Mouse (Mus musculus): ENCODE results near the gene Tecpr1.
A peak's percentile ranks its signal among the peaks of the same experiment; 100 is the strongest.

The Tecpr1 gene

GRCm38 (mm10) chr5:144182542-144183247, 40.7 kb downstream of the Tecpr1 start:
- no peak for ATAC-seq (ENCODE audit: insufficient number of reproducible peaks, low FRiP score, low TSS enrichment)

GRCm38 (mm10) chr5:144181249-144181648, 42.2 kb downstream of the Tecpr1 start:
- ATAC-seq (ENCODE audit: insufficient number of reproducible peaks, low FRiP score, low TSS enrichment) = no peak

- no peak for ATAC-seq (ENCODE audit: insufficient number of reproducible peaks, low FRiP score, low TSS enrichment)
These were observed 45.2 kb downstream of the Tecpr1 start for GRCm38 (mm10) chr5:144178216-144178615.

GRCm38 (mm10) chr5:144173648-144174047, 49.8 kb downstream of the Tecpr1 start:
- ATAC-seq (ENCODE audit: insufficient number of reproducible peaks, low FRiP score, low TSS enrichment) = no peak

- ATAC-seq (ENCODE audit: insufficient number of reproducible peaks, low FRiP score, low TSS enrichment) = no peak
These were observed 54.0 kb downstream of the Tecpr1 start for GRCm38 (mm10) chr5:144169275-144169975.

- ATAC-seq (ENCODE audit: insufficient number of reproducible peaks, low FRiP score, low TSS enrichment) = no peak
These were observed 57.7 kb downstream of the Tecpr1 start for GRCm38 (mm10) chr5:144165756-144166155.

GRCm38 (mm10) chr5:144162813-144163517, 60.5 kb downstream of the Tecpr1 start:
- peak; percentile 58; the same call in 1 of the 2 replicates for ATAC-seq (ENCODE audit: insufficient number of reproducible peaks, low FRiP score, low TSS enrichment)

- no peak for ATAC-seq (ENCODE audit: insufficient number of reproducible peaks, low FRiP score, low TSS enrichment)
These were observed 61.2 kb downstream of the Tecpr1 start for GRCm38 (mm10) chr5:144162080-144162812.

- ATAC-seq (ENCODE audit: insufficient number of reproducible peaks, low FRiP score, low TSS enrichment) = no peak
These were observed 64.3 kb downstream of the Tecpr1 start for GRCm38 (mm10) chr5:144159137-144159536.

GRCm38 (mm10) chr5:144158604-144159003, 64.8 kb downstream of the Tecpr1 start:
- ATAC-seq (ENCODE audit: insufficient number of reproducible peaks, low FRiP score, low TSS enrichment) = no peak

- no peak for ATAC-seq (ENCODE audit: insufficient number of reproducible peaks, low FRiP score, low TSS enrichment)
These were observed 68.9 kb downstream of the Tecpr1 start for GRCm38 (mm10) chr5:144154528-144154927.

GRCm38 (mm10) chr5:144151270-144151669, 72.1 kb downstream of the Tecpr1 start:
- ATAC-seq (ENCODE audit: insufficient number of reproducible peaks, low FRiP score, low TSS enrichment) = no peak

- ATAC-seq (ENCODE audit: insufficient number of reproducible peaks, low FRiP score, low TSS enrichment) = no peak
These were observed 73.9 kb downstream of the Tecpr1 start for GRCm38 (mm10) chr5:144149530-144149929.

- no peak for ATAC-seq (ENCODE audit: insufficient number of reproducible peaks, low FRiP score, low TSS enrichment)
These were observed 76.5 kb downstream of the Tecpr1 start for GRCm38 (mm10) chr5:144146898-144147297.

All from cerebellum, adult (tissue).